Mouse (Mus musculus) B cell, adult 67 days (primary cell): ENCODE measurements around the gene Olfr828. TPM values are rescaled to one million over a fixed set of nuclear protein-coding genes. Genes with fewer than 3 reads are reported as not detected.

Experiments used
- total RNA-seq, 2 experiments: library from RNA; stranded (reverse); gene quantifications; 4 replicates each; pipeline ENCODE4 v1.2.4; 2023

The Olfr828 gene
- total RNA-seq: not detected

DNA sequence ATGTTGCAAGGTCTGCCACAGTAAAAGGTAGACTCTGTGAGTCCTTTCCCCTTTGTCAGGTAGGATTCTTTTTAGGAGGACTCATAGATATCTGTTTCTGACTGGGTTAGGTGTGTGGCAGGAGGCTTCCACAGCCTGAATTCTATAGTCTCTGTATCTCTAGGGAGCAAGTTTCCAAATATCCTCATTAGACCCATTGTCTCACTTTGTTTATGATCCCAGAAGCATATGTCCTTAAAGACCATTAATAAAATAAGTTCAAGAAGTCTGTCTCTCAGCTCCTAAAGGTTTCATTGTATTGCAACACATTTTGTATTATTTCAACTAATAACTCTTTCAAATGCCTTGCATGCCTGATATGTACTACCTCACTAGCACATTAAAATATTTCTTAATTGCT lies at the start of gene Olfr828:
Gene Olfr828, minus strand, starts transcription at position 101 of the 400 bp plus-strand sequence.

DNA sequence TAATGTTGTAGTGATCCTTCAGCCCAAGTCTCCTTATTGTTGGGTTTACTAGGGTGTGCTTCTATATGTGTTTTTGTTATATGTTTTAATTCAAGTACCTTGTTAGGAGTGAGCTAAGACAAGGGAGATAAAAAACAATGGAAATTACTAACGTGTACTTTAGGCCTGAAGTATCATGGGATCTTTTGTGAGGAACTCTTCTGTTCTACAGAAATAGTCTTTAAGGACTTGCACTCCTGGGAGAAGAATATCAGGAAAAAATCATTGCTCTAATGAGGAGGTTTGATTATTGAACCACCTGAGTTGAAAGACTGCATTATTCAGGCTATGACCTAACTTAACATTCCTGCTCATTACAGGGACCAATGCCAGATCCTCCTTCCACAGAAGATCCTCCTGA lies 35.3 kb upstream of the Olfr828 start, which contains the start of gene Olfr829:
Gene Olfr829, plus strand, starts transcription at position 301 of the 400 bp plus-strand sequence.

Other genes starting within 250 kb of the Olfr828 start
- not detected for gene Muc16, start 145.0 kb downstream of the Olfr828 start, total RNA-seq
- not detected for gene Olfr24, start 55.5 kb downstream of the Olfr828 start, total RNA-seq
- not detected for gene Olfr829, start 35.4 kb upstream of the Olfr828 start, total RNA-seq
- not detected for gene Olfr830, start 55.2 kb upstream of the Olfr828 start, total RNA-seq
- not detected for gene Olfr832, start 117.6 kb upstream of the Olfr828 start, total RNA-seq
- not detected for gene Olfr834, start 168.5 kb upstream of the Olfr828 start, total RNA-seq
- gene Olfr835, start 213.2 kb upstream of the Olfr828 start, total RNA-seq: not detected